Mouse (Mus musculus) embryonic facial prominence, embryonic 13.5 days (tissue): ENCODE data around the gene Sergef. TPM values are rescaled to one million over a fixed set of nuclear protein-coding genes. Genes with fewer than 3 reads are reported as not detected.
A peak's percentile ranks its signal among the peaks of the same experiment; 100 is the strongest.

Experiments
- ATAC-seq: fragments of 200-750 bp; cut with Nextera tagmentation; 2 replicates; pipeline ENCODE4 v1.8.0; 2017; ENCODE audit warnings: low read depth; ENCODE audit not compliant: insufficient number of reproducible peaks, insufficient read depth, low FRiP score, low TSS enrichment
- H3K27ac ChIP-seq: fragments of 300-500 bp; sonication (generic); 2 replicates; pipeline ENCODE4 v1.5.1; 2015; ENCODE audit warnings: moderate library complexity, mild to moderate bottlenecking, inconsistent platforms
- H3K27me3 ChIP-seq: fragments of 300-500 bp; sonication (generic); 2 replicates; pipeline ENCODE4 v1.6.1; 2015; ENCODE audit warnings: mild to moderate bottlenecking, inconsistent platforms
- H3K36me3 ChIP-seq: fragments of 300-500 bp; sonication (generic); 2 replicates; pipeline ENCODE4 v1.6.1; 2015; ENCODE audit warnings: mild to moderate bottlenecking, inconsistent platforms
- H3K4me1 ChIP-seq: fragments of 300-500 bp; sonication (generic); 2 replicates; pipeline ENCODE4 v1.6.1; 2015; ENCODE audit warnings: inconsistent platforms
- H3K4me2 ChIP-seq: fragments of 300-500 bp; sonication (generic); 2 replicates; pipeline ENCODE4 v1.6.1; 2015; ENCODE audit warnings: moderate library complexity, mild to moderate bottlenecking, inconsistent platforms
- H3K4me3 ChIP-seq: fragments of 300-500 bp; sonication (generic); 2 replicates; pipeline ENCODE4 v1.5.1; 2015; ENCODE audit warnings: mild to moderate bottlenecking, inconsistent platforms
- H3K9ac ChIP-seq: fragments of 300-500 bp; sonication (generic); 2 replicates; pipeline ENCODE4 v1.6.1; 2015; ENCODE audit warnings: mild to moderate bottlenecking, inconsistent platforms
- H3K9me3 ChIP-seq: fragments of 300-500 bp; sonication (generic); 2 replicates; pipeline ENCODE4 v1.6.1; 2016; ENCODE audit warnings: inconsistent platforms
- WGBS: fragments of 180-500 bp; shearing (Covaris S2); methylation state at CpG from one replicate; pipeline ENCODE4 v1.1.7; 2015; ENCODE audit warnings: mixed read lengths; 5-methylcytosine and 5-hydroxymethylcytosine counted together
- polyA plus RNA-seq: library from polyadenylated mRNA; unstranded; fragments of >200 nt; fragmentation: Nextera tagmentation; extraction: Ambion mirVana; gene quantifications from 2 replicates; pipeline ENCODE4 v1.2.1, GENCODE M21; 2015

Sergef gene
- polyA plus RNA-seq, 1 experiment from 2014 or later: 17.1 TPM

DNA sequence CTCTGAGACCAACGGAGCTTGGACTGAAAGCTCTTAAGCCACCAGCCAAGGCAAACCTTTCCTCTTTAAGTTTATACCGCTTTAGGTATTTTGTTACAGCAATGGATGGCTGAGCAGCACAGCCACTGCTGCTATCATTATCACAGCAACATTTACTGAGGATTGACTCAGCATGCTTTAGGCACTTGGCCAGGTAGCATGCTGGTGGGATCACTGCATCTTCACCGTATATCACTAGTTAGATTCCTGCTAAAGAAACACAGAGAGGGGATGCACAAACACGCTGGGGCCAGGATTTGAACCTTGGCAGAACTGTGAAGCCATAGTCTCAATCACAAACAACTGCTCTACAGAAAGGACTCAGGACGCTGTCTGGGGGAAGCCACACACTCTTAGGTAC lies 152.8 kb downstream of the Sergef start:
- Histone ChIP-seq H3K9ac (no peak overlapping the region), H3K36me3 (no peaks in the 10 kb centered on the region), H3K27ac (no peak overlapping the region), H3K4me3 (no peak overlapping the region), H3K9me3 (no peaks in the 10 kb centered on the region), H3K4me1 (no peaks in the 10 kb centered on the region), H3K4me2 (no peak overlapping the region), H3K27me3 (no peaks in the 10 kb centered on the region)
- whole genome bisulfite sequencing: 84% methylated on average over 5 of the region's 5 CpGs
- ATAC-seq: no peak

DNA sequence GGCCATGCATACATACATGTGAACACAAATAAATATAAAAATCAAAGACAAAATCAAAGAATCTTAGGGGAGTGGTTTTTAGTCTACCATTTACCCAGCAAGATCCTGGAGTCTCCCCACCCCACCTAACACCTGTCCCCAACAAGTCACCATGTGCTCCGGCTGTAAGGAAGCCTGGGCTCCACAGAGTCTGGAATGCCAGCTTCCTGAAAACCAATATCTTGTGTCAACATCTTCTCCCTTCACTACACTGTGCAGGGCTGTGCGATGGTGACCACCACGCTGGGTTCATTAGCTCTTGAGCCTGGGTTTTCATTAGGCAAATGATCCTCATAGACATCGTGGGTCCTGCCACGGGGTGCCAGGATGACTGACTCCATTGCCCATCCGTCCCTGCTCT lies 155.4 kb downstream of the Sergef start:
- H3K27me3 ChIP-seq: no peaks in the 10 kb centered on the region
- no peaks in the 10 kb centered on the region for H3K36me3 ChIP-seq
- no peak overlapping the region for H3K4me3 ChIP-seq
- H3K4me1 ChIP-seq: no peaks in the 10 kb centered on the region
- whole genome bisulfite sequencing: 72% methylated on average over 6 of the region's 6 CpGs
- no peak overlapping the region for H3K9ac ChIP-seq
- H3K27ac ChIP-seq: no peak overlapping the region
- ATAC-seq: no peak
- no peak overlapping the region for H3K4me2 ChIP-seq
- H3K9me3 ChIP-seq: no peaks in the 10 kb centered on the region

DNA sequence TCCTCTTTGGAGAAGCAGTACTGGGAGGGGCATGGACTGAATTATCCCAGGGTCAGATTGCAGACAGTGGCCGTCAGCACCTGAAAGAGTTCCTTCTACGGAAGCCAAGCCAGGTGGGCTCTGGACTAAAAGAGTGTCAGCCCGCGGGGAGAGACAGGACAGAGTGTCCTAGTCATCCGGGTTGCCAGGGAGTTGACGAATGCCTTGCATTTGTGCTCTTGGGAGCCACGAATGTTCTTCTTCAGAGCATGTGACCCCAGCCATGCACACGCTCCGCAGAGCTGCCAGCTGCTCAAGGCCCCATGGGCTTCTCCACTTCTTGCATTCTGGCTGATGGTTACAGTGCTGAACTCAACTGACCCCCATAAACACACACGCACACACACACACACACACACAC lies 156.6 kb downstream of the Sergef start:
- Histone ChIP-seq H3K36me3 (no peaks in the 10 kb centered on the region), H3K9me3 (no peaks in the 10 kb centered on the region), H3K9ac (no peak overlapping the region), H3K4me1 (no peaks in the 10 kb centered on the region), H3K4me2 (no peak overlapping the region), H3K27me3 (no peaks in the 10 kb centered on the region), H3K27ac (no peak overlapping the region), H3K4me3 (no peak overlapping the region)
- 62% methylated on average over 10 of the region's 10 CpGs for WGBS
- ATAC-seq: no peak

DNA sequence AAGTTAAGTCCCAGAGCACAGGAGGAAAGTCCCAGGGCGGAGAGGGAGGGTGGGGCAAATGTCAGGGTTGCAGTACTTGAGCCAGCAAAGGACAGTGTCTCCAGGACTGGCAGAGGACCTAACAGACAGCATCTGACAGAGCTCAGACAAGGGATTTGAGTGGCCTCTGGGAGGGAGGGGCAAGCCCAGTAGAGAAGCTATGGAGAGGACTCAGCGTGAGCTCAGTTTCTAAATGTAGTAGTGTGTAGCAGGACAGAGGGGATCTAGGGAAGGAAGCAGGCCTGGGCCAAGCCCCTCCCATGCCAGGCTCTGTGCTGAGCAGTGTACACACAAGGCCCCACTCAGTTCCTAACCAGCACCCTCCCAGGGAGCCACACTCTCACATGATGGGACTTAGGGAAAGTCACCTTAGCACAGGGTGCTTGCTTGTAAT lies 157.5 kb downstream of the Sergef start:
- no peaks in the 10 kb centered on the region for H3K4me1 ChIP-seq
- no peak overlapping the region for H3K4me2 ChIP-seq
- H3K9me3 ChIP-seq: no peaks in the 10 kb centered on the region
- 79% methylated on average over 2 of the region's 2 CpGs for WGBS
- no peak overlapping the region for H3K9ac ChIP-seq
- H3K27ac ChIP-seq: no peak overlapping the region
- H3K27me3 ChIP-seq: no peaks in the 10 kb centered on the region
- ATAC-seq: 0 out of 2 replicates have a peak, but pooled peaks have one; percentile 29
- H3K4me3 ChIP-seq: no peak overlapping the region
- H3K36me3 ChIP-seq: no peaks in the 10 kb centered on the region

DNA sequence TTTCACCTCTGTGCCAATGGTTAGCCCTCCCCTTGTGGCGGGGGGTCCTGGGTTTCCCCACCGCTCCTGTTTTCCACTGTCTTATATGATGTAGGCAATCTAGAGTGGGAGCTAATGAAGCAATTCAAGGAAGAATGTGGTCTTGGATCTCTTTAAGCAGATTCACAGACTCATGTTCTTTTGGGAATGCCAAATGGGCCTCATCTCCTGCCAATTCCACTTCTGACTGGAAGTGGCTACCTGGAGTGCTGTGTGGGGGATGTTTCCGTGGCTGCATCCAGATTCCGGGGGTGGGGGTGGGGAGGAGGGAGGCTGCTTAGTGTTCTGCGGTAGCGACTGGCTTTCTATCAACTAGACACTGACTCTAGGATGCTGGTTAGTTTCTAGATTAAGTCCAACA lies 159.8 kb downstream of the Sergef start:
- Histone ChIP-seq H3K9me3 (no peaks in the 10 kb centered on the region), H3K27ac (no peak overlapping the region), H3K27me3 (no peaks in the 10 kb centered on the region), H3K4me1 (no peaks in the 10 kb centered on the region), H3K9ac (no peak overlapping the region), H3K4me2 (no peak overlapping the region), H3K4me3 (no peak overlapping the region), H3K36me3 (no peaks in the 10 kb centered on the region)
- no peak for ATAC-seq
- 79% methylated on average over 6 of the region's 6 CpGs for WGBS

DNA sequence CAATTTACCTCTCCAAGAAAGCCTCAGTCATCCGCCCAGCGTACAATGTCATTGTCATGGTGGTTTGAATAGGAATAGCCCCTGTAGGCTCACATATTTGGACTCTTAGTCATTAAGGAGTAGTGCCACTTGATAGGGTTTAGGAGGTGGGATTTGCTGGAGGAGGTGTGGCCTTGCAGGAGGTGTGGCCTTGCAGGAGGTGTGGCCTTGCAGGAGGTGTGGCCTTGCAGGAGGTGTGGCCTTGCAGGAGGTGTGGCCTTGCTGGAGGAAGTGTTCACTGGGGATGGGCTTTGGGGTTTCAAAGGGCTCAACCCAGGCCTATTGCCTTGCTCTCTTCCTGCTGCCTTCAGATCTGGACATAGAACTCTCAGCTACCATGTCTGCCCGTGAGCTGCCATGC lies 162.2 kb downstream of the Sergef start:
- H3K4me2 ChIP-seq: no peak overlapping the region
- no peaks in the 10 kb centered on the region for H3K36me3 ChIP-seq
- ATAC-seq: no peak
- no peaks in the 10 kb centered on the region for H3K9me3 ChIP-seq
- H3K27ac ChIP-seq: no peak overlapping the region
- H3K4me1 ChIP-seq: no peaks in the 10 kb centered on the region
- no peaks in the 10 kb centered on the region for H3K27me3 ChIP-seq
- H3K4me3 ChIP-seq: no peak overlapping the region
- 90% methylated on average over 3 of the region's 3 CpGs for WGBS
- no peak overlapping the region for H3K9ac ChIP-seq

DNA sequence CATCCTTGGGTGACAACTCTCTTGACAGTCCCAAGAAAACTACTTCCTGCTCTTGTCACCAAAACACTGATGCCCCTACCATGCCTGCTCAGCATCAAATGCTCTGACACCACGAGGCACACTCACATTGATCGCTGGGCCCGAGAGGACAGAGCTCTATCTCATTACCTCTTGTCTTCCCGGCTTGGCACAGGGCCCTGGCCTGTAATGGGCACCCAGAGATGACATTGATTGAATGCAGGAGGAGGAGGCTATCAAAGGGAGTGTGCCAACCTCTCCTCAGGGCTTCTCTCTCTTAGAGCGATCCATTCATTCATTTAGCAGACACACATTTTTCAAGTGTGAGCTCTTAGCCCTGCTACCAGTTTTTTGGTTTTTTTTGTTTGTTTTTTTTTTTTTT lies 164.1 kb downstream of the Sergef start:
- H3K36me3 ChIP-seq: no peaks in the 10 kb centered on the region
- H3K9me3 ChIP-seq: no peaks in the 10 kb centered on the region
- no peaks in the 10 kb centered on the region for H3K4me1 ChIP-seq
- H3K27me3 ChIP-seq: no peaks in the 10 kb centered on the region
- ATAC-seq: no peak
- H3K27ac ChIP-seq: no peak overlapping the region
- H3K9ac ChIP-seq: no peak overlapping the region
- no peak overlapping the region for H3K4me3 ChIP-seq
- no peak overlapping the region for H3K4me2 ChIP-seq
- WGBS: 80% methylated on average over 5 of the region's 5 CpGs

DNA sequence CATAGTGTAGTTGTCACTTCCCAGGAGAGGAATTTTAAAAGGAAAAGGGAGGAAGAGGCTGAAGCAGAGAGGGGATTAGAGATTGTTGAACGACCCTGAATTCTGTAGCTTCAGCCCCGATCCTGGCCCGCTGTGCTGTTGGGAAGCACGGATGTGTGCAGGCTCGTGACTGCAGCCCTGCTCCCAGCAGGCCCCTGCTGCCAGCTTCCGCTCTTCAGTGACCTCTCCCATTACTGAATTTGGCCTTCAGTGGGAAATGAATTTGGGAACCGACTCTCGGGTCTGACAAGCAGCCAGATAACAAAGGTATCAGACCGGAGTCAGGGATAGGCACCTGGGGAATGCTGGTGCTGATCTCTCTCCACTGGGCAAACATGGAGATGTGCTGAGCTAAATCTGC lies 166.5 kb downstream of the Sergef start:
- ATAC-seq: no peak
- H3K36me3 ChIP-seq: no peaks in the 10 kb centered on the region
- H3K27ac ChIP-seq: no peak overlapping the region
- 39% methylated on average over 9 of the region's 9 CpGs for WGBS
- no peak overlapping the region for H3K4me3 ChIP-seq
- no peaks in the 10 kb centered on the region for H3K27me3 ChIP-seq
- no peak overlapping the region for H3K4me2 ChIP-seq
- H3K9me3 ChIP-seq: no peaks in the 10 kb centered on the region
- H3K9ac ChIP-seq: no peak overlapping the region
- H3K4me1 ChIP-seq: no peaks in the 10 kb centered on the region

DNA sequence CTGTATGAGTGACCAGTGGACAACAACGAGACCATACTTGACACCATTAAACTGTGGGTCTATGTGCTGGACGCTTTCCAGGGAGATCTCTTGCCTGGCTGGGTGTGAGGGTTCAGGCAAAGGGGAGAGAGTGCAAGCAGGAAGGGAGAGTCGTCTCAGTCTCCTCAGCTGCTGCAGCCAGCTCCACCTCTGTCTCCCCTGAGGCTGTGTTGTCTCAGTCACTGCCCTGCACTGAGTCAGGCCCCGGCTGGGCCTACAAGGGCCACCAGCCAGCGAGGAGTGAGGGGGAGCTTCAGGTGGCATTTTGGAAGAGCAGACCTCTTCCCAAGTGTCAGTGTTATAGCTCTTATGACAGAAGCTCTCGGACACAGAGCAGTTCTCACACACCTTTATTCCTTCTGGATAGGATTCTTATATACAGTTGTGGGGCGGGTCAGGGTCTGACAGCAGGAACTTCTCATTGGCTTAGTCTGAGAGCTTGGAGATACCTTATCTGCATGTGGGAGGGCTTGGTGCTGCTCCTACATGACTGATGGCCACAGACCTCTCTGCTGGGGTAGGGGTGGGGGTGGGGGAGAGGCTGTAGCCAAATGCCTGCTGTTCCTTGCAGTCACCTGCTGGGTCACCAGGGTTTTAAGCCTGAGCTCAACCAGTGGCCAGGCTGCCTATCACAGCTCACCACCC lies 168.4 kb downstream of the Sergef start:
- Histone ChIP-seq H3K9ac (no peak overlapping the region), H3K4me1 (no peaks in the 10 kb centered on the region), H3K4me3 (no peak overlapping the region), H3K27ac (no peak overlapping the region), H3K36me3 (no peaks in the 10 kb centered on the region), H3K27me3 (no peaks in the 10 kb centered on the region), H3K9me3 (no peaks in the 10 kb centered on the region), H3K4me2 (no peak overlapping the region)
- WGBS: 55% methylated on average over 7 of the region's 7 CpGs
- ATAC-seq: no peak

DNA sequence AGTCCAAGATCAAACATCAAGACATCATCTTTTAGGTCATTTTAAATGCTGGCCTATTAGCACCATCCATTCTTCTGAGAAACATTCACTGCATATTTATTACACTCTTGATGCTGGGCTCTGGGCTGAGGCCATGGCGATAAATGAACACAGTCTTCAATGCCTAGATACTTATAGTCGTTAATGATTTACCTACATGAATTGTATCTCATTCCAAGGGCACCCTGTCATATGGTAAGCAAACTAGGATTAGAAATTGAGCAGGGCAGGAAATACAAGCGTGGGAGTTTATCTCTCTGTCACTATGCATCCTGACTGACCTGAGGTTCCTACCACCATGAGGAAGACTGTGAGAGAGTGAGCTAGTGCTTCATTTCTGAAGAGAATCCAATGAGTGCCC lies 170.1 kb downstream of the Sergef start:
- Histone ChIP-seq H3K9me3 (no peaks in the 10 kb centered on the region), H3K4me2 (no peak overlapping the region)
- 88% methylated on average over 3 of the region's 3 CpGs for WGBS

DNA sequence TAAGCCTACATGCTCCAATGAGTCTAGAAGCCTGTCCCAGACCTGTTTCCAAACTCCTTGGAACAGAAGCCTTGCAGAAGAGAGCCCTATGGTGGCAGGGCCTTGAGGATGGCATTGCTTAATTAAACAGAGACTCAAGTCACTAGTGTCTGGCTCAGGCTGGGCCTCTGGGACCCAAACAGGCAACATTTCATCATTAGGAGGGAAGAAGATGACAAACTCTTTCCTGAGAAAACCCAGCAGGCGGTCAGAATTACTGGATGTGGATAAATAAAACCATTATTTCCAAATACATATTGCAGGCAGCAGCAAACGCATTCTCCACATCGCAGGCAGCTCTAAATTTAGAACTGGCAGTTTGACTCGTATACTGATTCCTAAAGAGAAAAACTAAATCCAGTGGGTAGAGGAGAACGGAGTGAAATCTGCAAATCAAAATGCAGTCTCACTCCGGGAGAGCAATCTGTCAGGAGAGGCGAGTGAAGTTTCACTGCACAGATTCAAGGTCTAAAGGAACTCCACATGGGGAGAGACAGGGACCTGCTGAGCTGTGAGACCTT lies 173.1 kb downstream of the Sergef start:
- H3K27ac ChIP-seq: no peak overlapping the region
- no peaks in the 10 kb centered on the region for H3K27me3 ChIP-seq
- no peak overlapping the region for H3K4me3 ChIP-seq
- H3K9ac ChIP-seq: no peak overlapping the region
- no peak overlapping the region for H3K4me2 ChIP-seq
- no peaks in the 10 kb centered on the region for H3K36me3 ChIP-seq
- no peak for ATAC-seq
- no peaks in the 10 kb centered on the region for H3K9me3 ChIP-seq
- 74% methylated on average over 7 of the region's 7 CpGs for WGBS
- no peaks in the 10 kb centered on the region for H3K4me1 ChIP-seq

More for the DNA sequence above, 170.1 kb downstream of the Sergef start:
- Histone ChIP-seq H3K27ac (no peak overlapping the region), H3K27me3 (no peaks in the 10 kb centered on the region), H3K36me3 (no peaks in the 10 kb centered on the region), H3K4me1 (no peaks in the 10 kb centered on the region), H3K4me3 (no peak overlapping the region), H3K9ac (no peak overlapping the region)
- no peak for ATAC-seq

DNA sequence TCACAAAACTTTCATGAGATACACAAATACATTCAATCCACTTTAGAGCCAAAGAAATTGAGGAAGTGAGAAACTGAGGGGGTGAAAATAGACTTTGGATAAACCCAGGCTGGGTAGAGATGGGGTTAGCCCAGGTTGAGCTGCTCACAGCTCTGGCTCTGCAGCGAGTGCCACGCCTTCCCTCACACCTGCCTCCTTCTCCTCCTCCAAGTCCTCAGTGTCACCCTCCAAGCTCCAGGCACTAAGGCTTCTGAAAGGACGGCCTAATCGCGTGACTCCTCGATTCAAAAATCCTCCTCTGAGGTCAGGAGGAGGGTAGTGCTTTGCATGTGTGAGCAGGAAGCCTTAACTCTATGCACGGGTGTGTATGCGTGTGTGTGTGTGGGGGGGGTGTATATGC lies 176.5 kb downstream of the Sergef start:
- Histone ChIP-seq H3K9me3 (no peaks in the 10 kb centered on the region), H3K4me1 (no peaks in the 10 kb centered on the region), H3K36me3 (no peaks in the 10 kb centered on the region), H3K4me2 (no peak overlapping the region), H3K9ac (no peak overlapping the region), H3K27me3 (no peaks in the 10 kb centered on the region), H3K4me3 (no peak overlapping the region), H3K27ac (no peak overlapping the region)
- ATAC-seq: no peak
- WGBS: 76% methylated on average over 8 of the region's 8 CpGs
